Mouse (Mus musculus) liver, embryonic 13.5 days (tissue): Measurements from ENCODE around the gene Celsr1. TPM values are rescaled to one million over a fixed set of nuclear protein-coding genes. Genes with fewer than 3 reads are reported as not detected.

Source experiments
- ATAC-seq: fragments of 200-750 bp; cut with Nextera tagmentation; 2 replicates; pipeline ENCODE4 v1.8.0; 2017; ENCODE audit warnings: low read depth, mild to moderate bottlenecking, moderate number of reproducible peaks, moderate library complexity
- DNase-seq: peaks from one replicate; pipeline ENCODE4 v3.0.0; 2022
- H3K27ac ChIP-seq: fragments of 300-500 bp; sonication (generic); 2 replicates; pipeline ENCODE4 v1.5.1; 2015; ENCODE audit warnings: moderate library complexity, mild to moderate bottlenecking, inconsistent platforms
- H3K27me3 ChIP-seq: fragments of 300-500 bp; sonication (generic); 2 replicates; pipeline ENCODE4 v1.6.1; 2015; ENCODE audit warnings: mild to moderate bottlenecking, inconsistent platforms
- H3K36me3 ChIP-seq: fragments of 300-500 bp; sonication (generic); 2 replicates; pipeline ENCODE4 v1.6.1; 2015; ENCODE audit warnings: mild to moderate bottlenecking, inconsistent platforms
- H3K4me1 ChIP-seq: fragments of 300-500 bp; sonication (generic); replicated peaks from 2 replicates; pipeline ENCODE4 v1.6.1; 2015; ENCODE audit warnings: inconsistent platforms
- H3K4me2 ChIP-seq: fragments of 300-500 bp; sonication (generic); 2 replicates; pipeline ENCODE4 v1.6.1; 2015; ENCODE audit warnings: inconsistent platforms, mild to moderate bottlenecking, moderate library complexity
- H3K4me3 ChIP-seq: fragments of 300-500 bp; sonication (generic); replicated peaks from 2 replicates; pipeline ENCODE4 v1.5.1; 2015; ENCODE audit warnings: mild to moderate bottlenecking, inconsistent platforms
- H3K9ac ChIP-seq: fragments of 300-500 bp; sonication (generic); 2 replicates; pipeline ENCODE4 v1.6.1; 2015; ENCODE audit warnings: mild to moderate bottlenecking, inconsistent platforms
- H3K9me3 ChIP-seq: fragments of 300-500 bp; sonication (generic); replicated peaks from 2 replicates; pipeline ENCODE4 v1.6.1; 2016; ENCODE audit warnings: inconsistent platforms
- WGBS: fragments of 180-500 bp; shearing (Covaris S2); methylation state at CpG from one replicate; pipeline ENCODE4 v1.1.7; 2015; ENCODE audit not compliant: insufficient replicate concordance; 5-methylcytosine and 5-hydroxymethylcytosine counted together
- polyA plus RNA-seq: library from polyadenylated mRNA; unstranded; fragments of >200 nt; fragmentation: Nextera tagmentation; extraction: Ambion mirVana; gene quantifications from 2 replicates; pipeline ENCODE4 v1.2.1, GENCODE M21; 2015

The Celsr1 gene
- polyA plus RNA-seq, 1 experiment from 2014 or later, result 0.20 TPM

- DNase-seq (no peak), ATAC-seq (no peak)
- Histone ChIP-seq H3K36me3 (no peaks in the 10 kb centered on the region), H3K4me2 (no peak overlapping the region), H3K4me3 (no peak overlapping the region), H3K27ac (no peak overlapping the region), H3K9me3 (no peaks in the 10 kb centered on the region), H3K27me3 (no peaks in the 10 kb centered on the region), H3K9ac (no peak overlapping the region), H3K4me1 (peaks cover 24% of the 10 kb centered on the region)
- 38% methylated on average over 10 of the region's 10 CpGs for WGBS
Observed at GRCm38 (mm10) chr15:86013656-86014055, 19.9 kb downstream of the Celsr1 start.

GRCm38 (mm10) chr15:86013130-86013529, 20.4 kb downstream of the Celsr1 start:
- ATAC-seq (no peak), DNase-seq (no peak)
- WGBS, result 55% methylated on average over 2 of the region's 2 CpGs
- no peak overlapping the region for H3K27ac ChIP-seq
- H3K4me2 ChIP-seq, result no peak overlapping the region
- no peaks in the 10 kb centered on the region for H3K9me3 ChIP-seq
- H3K9ac ChIP-seq, result no peak overlapping the region
- no peak overlapping the region for H3K4me3 ChIP-seq
- no peaks in the 10 kb centered on the region for H3K27me3 ChIP-seq
- H3K4me1 ChIP-seq, result peaks cover 24% of the 10 kb centered on the region
- H3K36me3 ChIP-seq, result no peaks in the 10 kb centered on the region

- Histone ChIP-seq H3K4me2 (no peak overlapping the region), H3K4me3 (no peak overlapping the region), H3K27ac (no peak overlapping the region), H3K27me3 (no peaks in the 10 kb centered on the region), H3K9me3 (no peaks in the 10 kb centered on the region), H3K9ac (no peak overlapping the region), H3K36me3 (no peaks in the 10 kb centered on the region), H3K4me1 (no peaks in the 10 kb centered on the region)
- WGBS, result 29% methylated on average over 6 of the region's 6 CpGs
- no peak for DNase-seq
- ATAC-seq, result no peak
Observed at GRCm38 (mm10) chr15:86007690-86008121, 25.9 kb downstream of the Celsr1 start.

GRCm38 (mm10) chr15:86005691-86006525, 27.7 kb downstream of the Celsr1 start:
- DNase-seq (no peak), ATAC-seq (no peak)
- H3K36me3 ChIP-seq, result no peaks in the 10 kb centered on the region
- no peaks in the 10 kb centered on the region for H3K27me3 ChIP-seq
- no peaks in the 10 kb centered on the region for H3K9me3 ChIP-seq
- H3K4me2 ChIP-seq, result no peak overlapping the region
- no peak overlapping the region for H3K9ac ChIP-seq
- WGBS, result 38% methylated on average over 11 of the region's 11 CpGs
- H3K4me1 ChIP-seq, result no peaks in the 10 kb centered on the region
- no peak overlapping the region for H3K27ac ChIP-seq
- no peak overlapping the region for H3K4me3 ChIP-seq

- 75% methylated on average over 3 of the region's 3 CpGs for WGBS
- Histone ChIP-seq H3K9me3 (no peaks in the 10 kb centered on the region), H3K4me1 (no peaks in the 10 kb centered on the region), H3K9ac (no peak overlapping the region), H3K36me3 (no peaks in the 10 kb centered on the region), H3K27ac (no peak overlapping the region), H3K4me3 (no peak overlapping the region), H3K4me2 (no peak overlapping the region), H3K27me3 (no peaks in the 10 kb centered on the region)
- DNase-seq, result no peak
- ATAC-seq, result no peak
Observed at GRCm38 (mm10) chr15:86004048-86004447, 29.5 kb downstream of the Celsr1 start.

GRCm38 (mm10) chr15:86000706-86001292, 32.8 kb downstream of the Celsr1 start:
- Histone ChIP-seq H3K4me2 (no peak overlapping the region), H3K9me3 (no peaks in the 10 kb centered on the region), H3K9ac (no peak overlapping the region), H3K4me3 (no peak overlapping the region), H3K27ac (no peak overlapping the region), H3K36me3 (no peaks in the 10 kb centered on the region), H3K4me1 (no peaks in the 10 kb centered on the region), H3K27me3 (no peaks in the 10 kb centered on the region)
- ATAC-seq (no peak), DNase-seq (no peak)
- 67% methylated on average over 5 of the region's 5 CpGs for WGBS

GRCm38 (mm10) chr15:85998525-85999230, 34.9 kb downstream of the Celsr1 start:
- ATAC-seq (no peak), DNase-seq (no peak)
- Histone ChIP-seq H3K27me3 (no peaks in the 10 kb centered on the region), H3K4me2 (no peak overlapping the region), H3K4me3 (no peak overlapping the region), H3K9me3 (no peaks in the 10 kb centered on the region), H3K9ac (no peak overlapping the region), H3K36me3 (no peaks in the 10 kb centered on the region), H3K4me1 (no peaks in the 10 kb centered on the region), H3K27ac (no peak overlapping the region)
- WGBS, result 59% methylated on average over 4 of the region's 4 CpGs

- Histone ChIP-seq H3K9me3 (no peaks in the 10 kb centered on the region), H3K4me2 (no peak overlapping the region), H3K9ac (no peak overlapping the region), H3K27ac (no peak overlapping the region), H3K4me3 (no peak overlapping the region), H3K4me1 (no peaks in the 10 kb centered on the region), H3K36me3 (no peaks in the 10 kb centered on the region), H3K27me3 (no peaks in the 10 kb centered on the region; the same call in 1 of the 2 replicates)
- ATAC-seq (peak; percentile 70; the same call in 1 of the 2 replicates), DNase-seq (peak; percentile 44)
- 30% methylated on average over 13 of the region's 13 CpGs for WGBS
Observed at GRCm38 (mm10) chr15:85996031-85996765, 37.4 kb downstream of the Celsr1 start.

GRCm38 (mm10) chr15:85994906-85995608, 38.5 kb downstream of the Celsr1 start:
- no peaks in the 10 kb centered on the region; the same call in 1 of the 2 replicates for H3K27me3 ChIP-seq
- WGBS, result 63% methylated on average over 6 of the region's 6 CpGs
- no peaks in the 10 kb centered on the region for H3K9me3 ChIP-seq
- ATAC-seq (no peak), DNase-seq (no peak)
- no peak overlapping the region for H3K4me3 ChIP-seq
- no peak overlapping the region for H3K9ac ChIP-seq
- no peaks in the 10 kb centered on the region for H3K4me1 ChIP-seq
- H3K36me3 ChIP-seq, result no peaks in the 10 kb centered on the region
- H3K4me2 ChIP-seq, result no peak overlapping the region
- H3K27ac ChIP-seq, result no peak overlapping the region

GRCm38 (mm10) chr15:85993931-85994583, 39.5 kb downstream of the Celsr1 start:
- no peak overlapping the region for H3K27ac ChIP-seq
- no peaks in the 10 kb centered on the region for H3K36me3 ChIP-seq
- no peak overlapping the region for H3K4me3 ChIP-seq
- H3K4me2 ChIP-seq, result no peak overlapping the region
- H3K9ac ChIP-seq, result no peak overlapping the region
- no peaks in the 10 kb centered on the region; the same call in 1 of the 2 replicates for H3K27me3 ChIP-seq
- H3K9me3 ChIP-seq, result no peaks in the 10 kb centered on the region
- 50% methylated on average over 14 of the region's 14 CpGs for WGBS
- ATAC-seq (no peak), DNase-seq (no peak)
- no peaks in the 10 kb centered on the region for H3K4me1 ChIP-seq
